ENCODE assay signal across 31 mouse cellular contexts in the genomic region with DNA sequence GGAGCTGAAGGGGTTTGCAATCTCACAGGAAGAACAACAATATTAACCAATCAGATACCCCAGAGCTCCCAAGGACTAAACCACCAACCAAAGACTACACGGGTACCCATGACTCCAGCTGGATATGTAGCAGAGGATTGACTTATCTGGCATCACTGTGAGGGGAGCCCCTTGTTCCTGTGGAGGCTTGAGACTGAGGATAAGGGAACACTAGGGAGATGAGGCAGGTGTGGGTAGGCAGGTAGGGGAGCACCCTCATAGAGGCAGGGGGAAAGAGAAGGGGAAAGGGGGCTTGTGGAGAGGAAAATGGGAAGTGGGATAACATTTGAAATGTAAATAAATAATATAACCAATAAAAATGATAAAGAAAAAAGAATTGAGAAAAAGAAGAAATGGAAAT.
"Had no signal": no experiment of that assay in that cellular context is flagged by ENCODE, and none has a peak within 500 bp of the region (broad histone marks: within the 10 kb centered on the region; RNA-seq: fewer than 3 reads in every experiment).

No protein-coding gene starts in this region.

- H3K36me3 ChIP-seq: limb, embryonic 10.5 days; limb, embryonic 12.5 days; limb, embryonic 13.5 days; limb, embryonic 15.5 days; liver, embryonic 12.5 days; liver, embryonic 13.5 days; liver, embryonic 15.5 days; lung, embryonic 15.5 days; midbrain, embryonic 10.5 days; midbrain, embryonic 12.5 days; midbrain, embryonic 15.5 days; neural tube, embryonic 12.5 days had no signal

- H3K9me3 ChIP-seq: limb, embryonic 10.5 days; limb, embryonic 12.5 days; limb, embryonic 13.5 days; limb, embryonic 15.5 days; liver, embryonic 12.5 days; liver, embryonic 13.5 days; liver, embryonic 15.5 days; lung, embryonic 15.5 days; midbrain, embryonic 10.5 days; midbrain, embryonic 12.5 days; midbrain, embryonic 15.5 days; neural tube, embryonic 12.5 days had no signal

- H3K9ac ChIP-seq: limb, embryonic 12.5 days; limb, embryonic 13.5 days; limb, embryonic 15.5 days; liver, embryonic 12.5 days; liver, embryonic 13.5 days; liver, embryonic 14.5 days; liver, embryonic 15.5 days; liver, postnatal 0 days; lung, embryonic 14.5 days; lung, embryonic 15.5 days; midbrain, embryonic 12.5 days; midbrain, embryonic 15.5 days; neural tube, embryonic 12.5 days had no signal

- H3K4me2 ChIP-seq: limb, embryonic 12.5 days; limb, embryonic 13.5 days; limb, embryonic 15.5 days; liver, embryonic 11.5 days; liver, embryonic 12.5 days; liver, embryonic 13.5 days; liver, embryonic 15.5 days; lung, embryonic 14.5 days; lung, embryonic 15.5 days; midbrain, embryonic 12.5 days; midbrain, embryonic 15.5 days; neural tube, embryonic 12.5 days had no signal

- DNase-seq: left cerebral cortex, postnatal 4 days; liver; liver, embryonic 13.5 days; liver, postnatal 0 days; lung, adult 18-20 months; lung, adult 2 months; lung, embryonic 14.5 days; lung, postnatal 10 days; lung, postnatal 14 days; lung, postnatal 36 days; lung, postnatal 4 days; midbrain, embryonic 14.5 days had no signal

- H3K4me3 ChIP-seq: left cerebral cortex, adult 2 months; limb, embryonic 10.5 days; limb, embryonic 12.5 days; limb, embryonic 13.5 days; limb, embryonic 15.5 days; liver, embryonic 12.5 days; liver, embryonic 13.5 days; liver, embryonic 15.5 days; lung, embryonic 15.5 days; megakaryocyte, embryonic 14.5 days; midbrain, embryonic 10.5 days; midbrain, embryonic 12.5 days; midbrain, embryonic 15.5 days; myocyte; neural tube, embryonic 12.5 days had no signal

- H3K27ac ChIP-seq: left cerebral cortex, adult 2 months; limb, embryonic 10.5 days; limb, embryonic 12.5 days; limb, embryonic 13.5 days; limb, embryonic 15.5 days; liver, embryonic 12.5 days; liver, embryonic 13.5 days; liver, embryonic 14.5 days; liver, embryonic 15.5 days; lung, embryonic 15.5 days; macrophage; midbrain, embryonic 10.5 days; midbrain, embryonic 12.5 days; midbrain, embryonic 15.5 days; neural tube, embryonic 12.5 days had no signal

- H3K27me3 ChIP-seq: limb, embryonic 12.5 days; limb, embryonic 13.5 days; limb, embryonic 15.5 days; liver, embryonic 12.5 days; liver, embryonic 13.5 days; liver, embryonic 15.5 days; lung, embryonic 15.5 days; megakaryocyte, embryonic 14.5 days; midbrain, embryonic 12.5 days; midbrain, embryonic 15.5 days; neural tube, embryonic 12.5 days had no signal

- ATAC-seq: liver, embryonic 12.5 days; liver, postnatal 0 days; lung, postnatal 0 days; midbrain, embryonic 15.5 days; midbrain, embryonic 16.5 days had no signal

- H3K4me1 ChIP-seq: limb, embryonic 10.5 days; limb, embryonic 12.5 days; limb, embryonic 13.5 days; limb, embryonic 15.5 days; liver, embryonic 12.5 days; liver, embryonic 13.5 days; liver, embryonic 15.5 days; lung, embryonic 15.5 days; megakaryocyte, embryonic 14.5 days; midbrain, embryonic 10.5 days; midbrain, embryonic 12.5 days; midbrain, embryonic 15.5 days; neural tube, embryonic 12.5 days had no signal
